Mouse (Mus musculus) heart, embryonic 13.5 days (tissue): Measurements from ENCODE around the gene Ice1. TPM values are rescaled to one million over a fixed set of nuclear protein-coding genes. Genes with fewer than 3 reads are reported as not detected.

Experiments used
- ATAC-seq: fragments of 200-750 bp; cut with Nextera tagmentation; 2 replicates; pipeline ENCODE4 v1.8.0; 2017; ENCODE audit warnings: moderate TSS enrichment; ENCODE audit not compliant: insufficient number of reproducible peaks, low FRiP score, low TSS enrichment; ENCODE audit errors: extremely low read depth
- H3K27ac ChIP-seq: fragments of 300-500 bp; sonication (generic); replicated peaks from 2 replicates; pipeline ENCODE4 v1.5.1; 2015; ENCODE audit warnings: moderate library complexity, mild to moderate bottlenecking, inconsistent platforms
- H3K27me3 ChIP-seq: fragments of 300-500 bp; sonication (generic); replicated peaks from 2 replicates; pipeline ENCODE4 v1.6.1; 2015; ENCODE audit warnings: mild to moderate bottlenecking, inconsistent platforms
- H3K36me3 ChIP-seq: fragments of 300-500 bp; sonication (generic); 2 replicates; pipeline ENCODE4 v1.6.1; 2015; ENCODE audit warnings: mild to moderate bottlenecking, inconsistent platforms
- H3K4me1 ChIP-seq: fragments of 300-500 bp; sonication (generic); 2 replicates; pipeline ENCODE4 v1.6.1; 2015; ENCODE audit warnings: inconsistent platforms
- H3K4me2 ChIP-seq: fragments of 300-500 bp; sonication (generic); 2 replicates; pipeline ENCODE4 v1.6.1; 2015; ENCODE audit warnings: inconsistent platforms, mild to moderate bottlenecking, moderate library complexity
- H3K4me3 ChIP-seq: fragments of 300-500 bp; sonication (generic); 2 replicates; pipeline ENCODE4 v1.5.1; 2015; ENCODE audit warnings: moderate library complexity, mild to moderate bottlenecking, inconsistent platforms
- H3K9ac ChIP-seq: fragments of 300-500 bp; sonication (generic); 2 replicates; pipeline ENCODE4 v1.6.1; 2015; ENCODE audit warnings: inconsistent platforms, mild to moderate bottlenecking, moderate library complexity
- H3K9me3 ChIP-seq: fragments of 300-500 bp; sonication (generic); 2 replicates; pipeline ENCODE4 v1.6.1; 2016; ENCODE audit warnings: inconsistent platforms
- WGBS: fragments of 180-500 bp; shearing (Covaris S2); methylation state at CpG from one replicate; pipeline ENCODE4 v1.1.7; 2015; ENCODE audit warnings: mixed read lengths; 5-methylcytosine and 5-hydroxymethylcytosine counted together
- polyA plus RNA-seq: library from polyadenylated mRNA; unstranded; fragments of >200 nt; fragmentation: Nextera tagmentation; extraction: Ambion mirVana; gene quantifications from 2 replicates; pipeline ENCODE4 v1.2.1, GENCODE M21; 2015

Gene Ice1
- polyA plus RNA-seq, 1 experiment from 2014 or later, result 11.2 TPM

GRCm38 (mm10) chr13:70637662-70638291, 343 bp upstream of the Ice1 start:
- peak overlapping the region; percentile 90 for H3K4me2 ChIP-seq
- H3K27ac ChIP-seq, result peak overlapping the region; percentile 87
- no peaks in the 10 kb centered on the region for H3K9me3 ChIP-seq
- H3K4me3 ChIP-seq, result peak overlapping the region; percentile 98
- peak overlapping the region; percentile 95 for H3K9ac ChIP-seq
- ATAC-seq, result peak; percentile 87
- H3K36me3 ChIP-seq, result no peaks in the 10 kb centered on the region
- H3K27me3 ChIP-seq, result peaks cover 3% of the 10 kb centered on the region; the same call in 1 of the 2 replicates
- under 1% methylated on average over 42 of the region's 42 CpGs for WGBS
- H3K4me1 ChIP-seq, result peaks cover 34% of the 10 kb centered on the region

GRCm38 (mm10) chr13:70636706-70637105, 728 bp downstream of the Ice1 start:
- ATAC-seq, result no peak

GRCm38 (mm10) chr13:70635591-70635990, 1.8 kb downstream of the Ice1 start:
- H3K36me3 ChIP-seq, result no peaks in the 10 kb centered on the region
- ATAC-seq, result no peak
- H3K9me3 ChIP-seq, result no peaks in the 10 kb centered on the region
- H3K27ac ChIP-seq, result no peak overlapping the region
- H3K4me2 ChIP-seq, result peak overlapping the region; percentile 90
- H3K4me1 ChIP-seq, result peaks cover 34% of the 10 kb centered on the region
- H3K27me3 ChIP-seq, result no peaks in the 10 kb centered on the region
- 52% methylated on average over 2 of the region's 2 CpGs for WGBS
- no peak overlapping the region for H3K4me3 ChIP-seq
- peak overlapping the region; percentile 95 for H3K9ac ChIP-seq

More at GRCm38 (mm10) chr13:70636706-70637105, 728 bp downstream of the Ice1 start:
- Histone ChIP-seq H3K4me2 (peak overlapping the region; percentile 90), H3K9me3 (no peaks in the 10 kb centered on the region), H3K9ac (peak overlapping the region; percentile 95), H3K27me3 (no peaks in the 10 kb centered on the region), H3K4me3 (peak overlapping the region; percentile 98), H3K36me3 (no peaks in the 10 kb centered on the region), H3K4me1 (peaks cover 34% of the 10 kb centered on the region), H3K27ac (no peak overlapping the region)
- 18% methylated on average over 10 of the region's 10 CpGs for whole genome bisulfite sequencing

- ATAC-seq, result no peak
- Histone ChIP-seq H3K9me3 (peaks cover 5% of the 10 kb centered on the region; the same call in 1 of the 2 replicates), H3K27ac (no peak overlapping the region), H3K4me2 (no peak overlapping the region), H3K4me3 (no peak overlapping the region), H3K9ac (no peak overlapping the region), H3K4me1 (peaks cover 15% of the 10 kb centered on the region), H3K36me3 (peaks cover 13% of the 10 kb centered on the region), H3K27me3 (no peaks in the 10 kb centered on the region)
- 76% methylated on average over 4 of the region's 4 CpGs for WGBS
Observed at GRCm38 (mm10) chr13:70626416-70626815, 11.0 kb downstream of the Ice1 start.

- Histone ChIP-seq H3K9me3 (peaks cover 5% of the 10 kb centered on the region; the same call in 1 of the 2 replicates), H3K27me3 (no peaks in the 10 kb centered on the region), H3K27ac (no peak overlapping the region), H3K9ac (no peak overlapping the region), H3K4me3 (no peak overlapping the region), H3K36me3 (peaks cover 19% of the 10 kb centered on the region), H3K4me1 (peaks cover 15% of the 10 kb centered on the region), H3K4me2 (no peak overlapping the region)
- WGBS, result 44% methylated on average over 1 of the region's 1 CpGs
- ATAC-seq, result no peak
Observed at GRCm38 (mm10) chr13:70625665-70626064, 11.8 kb downstream of the Ice1 start.

GRCm38 (mm10) chr13:70624445-70624844, 13.0 kb downstream of the Ice1 start:
- Histone ChIP-seq H3K36me3 (peaks cover 32% of the 10 kb centered on the region), H3K4me2 (no peak overlapping the region), H3K9ac (no peak overlapping the region), H3K4me1 (peaks cover 15% of the 10 kb centered on the region), H3K27me3 (no peaks in the 10 kb centered on the region), H3K27ac (no peak overlapping the region), H3K9me3 (peaks cover 4% of the 10 kb centered on the region; the same call in 1 of the 2 replicates), H3K4me3 (no peak overlapping the region)
- 89% methylated on average over 4 of the region's 4 CpGs for WGBS
- no peak; the same call in 1 of the 2 replicates for ATAC-seq

- H3K9ac ChIP-seq, result no peak overlapping the region
- peaks cover 46% of the 10 kb centered on the region for H3K36me3 ChIP-seq
- H3K9me3 ChIP-seq, result no peaks in the 10 kb centered on the region
- H3K4me3 ChIP-seq, result no peak overlapping the region
- WGBS, result 84% methylated on average over 4 of the region's 4 CpGs
- no peaks in the 10 kb centered on the region for H3K27me3 ChIP-seq
- H3K4me1 ChIP-seq, result peaks cover 15% of the 10 kb centered on the region
- no peak overlapping the region for H3K27ac ChIP-seq
- no peak overlapping the region for H3K4me2 ChIP-seq
- no peak for ATAC-seq
Observed at GRCm38 (mm10) chr13:70622461-70623057, 14.9 kb downstream of the Ice1 start.

- Histone ChIP-seq H3K4me2 (no peak overlapping the region), H3K4me1 (peaks cover 14% of the 10 kb centered on the region), H3K27ac (no peak overlapping the region), H3K9me3 (no peaks in the 10 kb centered on the region), H3K27me3 (no peaks in the 10 kb centered on the region), H3K9ac (no peak overlapping the region), H3K4me3 (no peak overlapping the region), H3K36me3 (peaks cover 56% of the 10 kb centered on the region)
- WGBS, result 87% methylated on average over 9 of the region's 9 CpGs
- no peak for ATAC-seq
Observed at GRCm38 (mm10) chr13:70621509-70621908, 15.9 kb downstream of the Ice1 start.

GRCm38 (mm10) chr13:70612837-70613236, 24.6 kb downstream of the Ice1 start:
- no peak overlapping the region for H3K4me3 ChIP-seq
- no peak overlapping the region for H3K27ac ChIP-seq
- H3K36me3 ChIP-seq, result peaks cover 93% of the 10 kb centered on the region
- no peaks in the 10 kb centered on the region for H3K27me3 ChIP-seq
- H3K4me1 ChIP-seq, result no peaks in the 10 kb centered on the region
- ATAC-seq, result no peak
- no peaks in the 10 kb centered on the region for H3K9me3 ChIP-seq
- no peak overlapping the region for H3K9ac ChIP-seq
- no peak overlapping the region for H3K4me2 ChIP-seq
- WGBS, result 56% methylated on average over 2 of the region's 2 CpGs

GRCm38 (mm10) chr13:70610431-70611420, 26.7 kb downstream of the Ice1 start:
- no peak for ATAC-seq
- peaks cover 93% of the 10 kb centered on the region for H3K36me3 ChIP-seq
- no peak overlapping the region for H3K4me2 ChIP-seq
- no peak overlapping the region for H3K27ac ChIP-seq
- H3K9me3 ChIP-seq, result no peaks in the 10 kb centered on the region
- WGBS, result 82% methylated on average over 15 of the region's 15 CpGs
- H3K27me3 ChIP-seq, result no peaks in the 10 kb centered on the region
- H3K9ac ChIP-seq, result no peak overlapping the region
- H3K4me3 ChIP-seq, result no peak overlapping the region
- H3K4me1 ChIP-seq, result no peaks in the 10 kb centered on the region

- Histone ChIP-seq H3K9ac (no peak overlapping the region), H3K27ac (no peak overlapping the region), H3K4me3 (no peak overlapping the region), H3K27me3 (no peaks in the 10 kb centered on the region), H3K9me3 (no peaks in the 10 kb centered on the region), H3K4me1 (no peaks in the 10 kb centered on the region), H3K4me2 (no peak overlapping the region), H3K36me3 (peaks cover 93% of the 10 kb centered on the region)
- whole genome bisulfite sequencing, result 87% methylated on average over 3 of the region's 3 CpGs
- no peak for ATAC-seq
Observed at GRCm38 (mm10) chr13:70609632-70610031, 27.8 kb downstream of the Ice1 start.
